Mouse (Mus musculus): ENCODE results near the gene Ctsl.

The Ctsl gene

DNA sequence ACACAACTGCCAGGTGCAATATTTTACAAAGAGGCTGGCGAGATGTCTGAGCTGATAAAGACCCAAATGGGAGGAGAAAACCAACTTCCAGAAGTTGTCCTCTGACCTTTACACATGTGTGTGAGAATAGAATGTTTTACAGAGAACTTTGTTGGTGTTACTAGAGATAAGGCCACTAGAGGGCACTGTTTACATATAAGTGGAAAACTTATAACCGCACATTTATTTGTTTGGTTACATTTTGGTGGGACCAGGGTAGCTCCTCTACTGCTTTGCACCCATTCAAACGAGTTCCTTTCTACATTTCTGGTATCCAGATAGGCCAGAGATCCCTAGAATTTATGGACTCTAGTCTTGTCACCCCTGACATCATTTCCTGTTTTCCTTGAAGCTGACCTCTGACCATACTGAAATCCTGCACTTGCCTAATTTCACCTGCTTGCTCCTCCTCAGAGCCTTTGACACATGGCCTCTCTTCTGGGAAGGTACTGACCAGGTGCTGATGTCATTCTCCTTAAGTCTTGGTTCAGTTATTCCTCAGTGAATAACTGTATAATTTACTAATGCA, 55.1 kb downstream of the Ctsl start:
- no peak for DNase-seq (ENCODE audit: extremely low read depth, insufficient read length, low spot score)

- no peak for DNase-seq (ENCODE audit: extremely low read depth, insufficient read length, low spot score)
Observed at GRCm38 (mm10) chr13:64314041-64314440, 56.6 kb downstream of the Ctsl start.

- DNase-seq (ENCODE audit: extremely low read depth, insufficient read length, low spot score): no peak
Observed at GRCm38 (mm10) chr13:64312916-64313289, 57.8 kb downstream of the Ctsl start.

DNA sequence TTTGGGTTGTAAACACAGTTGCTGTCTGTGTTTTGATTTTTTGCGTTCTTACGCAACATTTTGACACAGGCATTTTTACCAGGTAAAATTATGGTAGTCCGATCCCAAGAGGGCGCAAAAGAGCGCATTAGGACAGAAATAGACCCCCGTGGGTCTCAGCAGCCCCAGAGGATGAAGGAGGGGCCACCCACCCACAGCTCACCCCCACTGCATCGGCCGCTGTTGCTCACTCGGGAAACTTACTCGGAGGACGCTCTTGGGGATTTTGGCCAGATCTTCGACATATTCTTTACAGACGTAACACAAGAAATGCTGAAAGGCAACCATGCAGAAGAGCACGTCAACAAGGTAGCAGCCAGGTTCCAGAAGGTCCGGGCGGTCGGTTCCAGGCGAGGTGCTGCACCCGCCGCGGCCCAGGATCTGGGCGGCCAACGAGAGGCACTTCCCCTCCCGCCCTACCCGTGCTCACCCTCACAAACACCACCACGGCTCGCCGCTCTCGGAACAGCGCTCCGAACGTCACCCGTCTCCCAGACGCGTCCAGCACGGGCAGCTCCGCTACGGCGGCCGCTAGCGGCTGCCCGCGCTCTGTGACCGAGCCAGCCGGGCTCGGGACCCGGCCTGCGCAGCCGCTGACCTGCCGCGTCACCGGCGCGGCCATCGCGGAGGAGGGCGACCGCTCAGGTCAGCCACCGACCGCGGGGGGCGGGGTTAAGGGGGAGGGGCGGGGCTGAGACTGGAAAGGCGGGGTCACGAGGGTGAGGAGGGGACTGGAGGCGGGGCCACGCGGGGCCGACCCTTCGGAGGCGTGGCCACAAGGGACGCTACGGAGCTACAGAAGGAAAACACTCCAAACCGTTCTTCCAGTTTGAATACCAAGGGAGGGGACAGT, 58.4 kb downstream of the Ctsl start, which contains the start of gene Aaed1:
Gene Aaed1 (minus strand): TSS at position 687 of the 892 bp plus-strand sequence.
- peak; percentile 90 for DNase-seq (ENCODE audit: extremely low read depth, insufficient read length, low spot score)

DNA sequence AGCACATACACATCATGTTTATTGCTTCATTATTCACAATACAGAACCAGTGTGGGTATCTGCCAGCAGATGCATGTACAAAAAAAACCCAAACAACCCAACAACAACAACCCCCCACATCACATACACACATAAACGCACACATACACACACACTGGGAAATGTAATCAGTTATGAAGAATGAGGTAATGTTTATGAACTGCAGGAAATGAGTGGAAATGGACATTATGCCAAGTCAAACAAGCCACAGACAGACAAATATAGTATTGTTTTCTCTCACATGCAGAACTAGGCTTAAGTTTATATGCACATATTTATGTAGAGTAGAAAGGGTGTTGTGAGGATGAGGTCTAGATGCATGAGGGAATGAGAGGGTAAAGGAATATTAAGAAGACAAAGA, 59.4 kb downstream of the Ctsl start:
- no peak for DNase-seq (ENCODE audit: extremely low read depth, insufficient read length, low spot score)

- DNase-seq (ENCODE audit: extremely low read depth, insufficient read length, low spot score): no peak
Observed at GRCm38 (mm10) chr13:64310585-64310984, 60.1 kb downstream of the Ctsl start.

DNA sequence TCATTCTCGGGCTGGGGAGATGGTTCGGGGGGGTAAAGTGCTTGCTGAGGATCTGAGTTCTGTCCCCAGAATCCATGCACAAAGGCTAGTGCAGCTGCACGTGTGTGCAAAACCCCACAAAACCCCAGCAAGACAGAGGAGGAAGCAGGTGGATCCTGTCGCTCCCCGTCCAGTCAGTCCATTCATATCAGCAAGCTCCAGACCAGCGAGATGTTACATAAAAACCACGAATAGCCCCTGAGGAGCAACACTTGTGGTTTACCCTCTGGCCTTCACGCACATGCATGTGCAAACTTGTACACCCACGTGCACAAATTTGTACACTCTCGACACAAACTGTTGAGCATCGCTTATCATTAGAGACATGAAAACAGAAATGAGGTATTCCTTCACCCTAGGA, 60.8 kb downstream of the Ctsl start:
- DNase-seq (ENCODE audit: extremely low read depth, insufficient read length, low spot score): no peak
